Mouse (Mus musculus) gastrocnemius, adult 8-10 months (tissue): Measurements from ENCODE around the gene 4930579F01Rik. TPM values are rescaled to one million over a fixed set of nuclear protein-coding genes. Genes with fewer than 3 reads are reported as not detected.
"Not testable (repeated sequence)": the region's sequence is repeated elsewhere in the genome, so short reads cannot be mapped to it uniquely, and the experiment has no call there.

Experiments
- DNase-seq, 2 experiments: peaks; one replicate each; pipeline ENCODE4 v3.0.0; 2022; ENCODE audit warnings: low spot score in 2 of 2
- total RNA-seq, 4 experiments: library from RNA; stranded (reverse); gene quantifications; 2 replicates each; pipeline ENCODE4 v1.2.4; 2022

Gene 4930579F01Rik
- total RNA-seq, 4 experiments from 2014 or later = not detected

- DNase-seq = peak; percentile 54 to 60
Observed at GRCm38 (mm10) chr3:138144642-138145171, 48.9 kb downstream of the 4930579F01Rik start, which contains the start of gene Mttp. Mttp (minus strand) TSS chr3:138144968.

GRCm38 (mm10) chr3:138144060-138144641, 49.5 kb downstream of the 4930579F01Rik start:
- no peak for DNase-seq

- peak; percentile 98 for DNase-seq
Observed at GRCm38 (mm10) chr3:138143315-138144059, 50.1 kb downstream of the 4930579F01Rik start, which contains the start of gene Trmt10a. Trmt10a (plus strand) TSS chr3:138143448.

GRCm38 (mm10) chr3:138142733-138143314, 50.8 kb downstream of the 4930579F01Rik start:
- DNase-seq = no peak

- DNase-seq = peak; percentile 38 to 66
Observed at GRCm38 (mm10) chr3:138142052-138142732, 51.4 kb downstream of the 4930579F01Rik start.

- DNase-seq = no peak
Observed at GRCm38 (mm10) chr3:138139663-138140062, 54.0 kb downstream of the 4930579F01Rik start.

- not testable (repeated sequence) for DNase-seq
Observed at GRCm38 (mm10) chr3:138138146-138138545, 55.5 kb downstream of the 4930579F01Rik start.

- DNase-seq = no peak
Observed at GRCm38 (mm10) chr3:138134528-138134927, 59.1 kb downstream of the 4930579F01Rik start.

GRCm38 (mm10) chr3:138133916-138134315, 59.7 kb downstream of the 4930579F01Rik start:
- no peak for DNase-seq

GRCm38 (mm10) chr3:138133463-138133862, 60.2 kb downstream of the 4930579F01Rik start:
- DNase-seq = no peak

- no peak for DNase-seq
Observed at GRCm38 (mm10) chr3:138131168-138131567, 62.5 kb downstream of the 4930579F01Rik start.

- DNase-seq = no peak
Observed at GRCm38 (mm10) chr3:138130692-138131091, 62.9 kb downstream of the 4930579F01Rik start.

- no peak for DNase-seq
Observed at GRCm38 (mm10) chr3:138129110-138129509, 64.5 kb downstream of the 4930579F01Rik start.

GRCm38 (mm10) chr3:138123842-138124241, 69.8 kb downstream of the 4930579F01Rik start:
- no peak for DNase-seq

GRCm38 (mm10) chr3:138121461-138121860, 72.2 kb downstream of the 4930579F01Rik start:
- no peak for DNase-seq

GRCm38 (mm10) chr3:138119444-138120105, 74.0 kb downstream of the 4930579F01Rik start:
- DNase-seq = peak; percentile 13 to 23

- DNase-seq = no peak
Observed at GRCm38 (mm10) chr3:138118831-138119230, 74.8 kb downstream of the 4930579F01Rik start.

- DNase-seq = no peak
Observed at GRCm38 (mm10) chr3:138118392-138118791, 75.2 kb downstream of the 4930579F01Rik start.

- peak; percentile 28 to 61 for DNase-seq
Observed at GRCm38 (mm10) chr3:138116871-138117270, 76.8 kb downstream of the 4930579F01Rik start.

GRCm38 (mm10) chr3:138114106-138114505, 79.5 kb downstream of the 4930579F01Rik start:
- DNase-seq = no peak
